Mouse (Mus musculus) olfactory bulb, adult 2 months (tissue): ENCODE results near the gene Tcf3. TPM values are rescaled to one million over a fixed set of nuclear protein-coding genes. Genes with fewer than 3 reads are reported as not detected.

Experiments used
- H3K27ac ChIP-seq: fragments of 200-500 bp; 2 replicates; pipeline ENCODE4 v1.5.1; 2012; ENCODE audit warnings: low read depth, low read length; ENCODE audit not compliant: insufficient read depth
- H3K4me1 ChIP-seq: fragments of 200-500 bp; 2 replicates; pipeline ENCODE4 v1.6.1; 2012; ENCODE audit warnings: low read length; ENCODE audit not compliant: control insufficient read depth, insufficient read depth
- H3K4me3 ChIP-seq: fragments of 200-500 bp; 2 replicates; pipeline ENCODE4 v1.5.1; 2012; ENCODE audit warnings: mild to moderate bottlenecking, low read depth, low read length, moderate library complexity; ENCODE audit not compliant: insufficient read depth
- CTCF ChIP-seq: fragments of 200-500 bp; IDR thresholded peaks from 2 replicates; pipeline ENCODE4 v1.5.1; 2012; ENCODE audit warnings: low read depth, mild to moderate bottlenecking, low read length, moderate library complexity; ENCODE audit not compliant: insufficient read depth
- POLR2A ChIP-seq: fragments of 200-500 bp; IDR thresholded peaks from 2 replicates; pipeline ENCODE4 v1.6.1; 2012; ENCODE audit warnings: mild to moderate bottlenecking, low read depth, low read length, moderate library complexity; ENCODE audit not compliant: insufficient read depth
- WGBS: fragments of 180-500 bp; shearing (Covaris S2); methylation state at CpG from one replicate; pipeline ENCODE4 v1.1.7; 2018; 5-methylcytosine and 5-hydroxymethylcytosine counted together
- polyA plus RNA-seq: library from polyadenylated mRNA; stranded (reverse); fragments of >200 nt; gene quantifications from 2 replicates; pipeline ENCODE4 v1.2.4, GENCODE M21; 2012; ENCODE audit warnings: low replicate concordance; ENCODE audit not compliant: missing spikeins, insufficient read depth, insufficient read length

Gene Tcf3
- polyA plus RNA-seq, 1 experiment, result not detected

- H3K4me1 ChIP-seq, result peaks cover 6% of the 10 kb centered on the region; the same call in 1 of the 2 replicates
- TF ChIP-seq CTCF (no peak), POLR2A (no peak)
- no peak overlapping the region for H3K27ac ChIP-seq
- H3K4me3 ChIP-seq, result no peak overlapping the region
- WGBS, result 85% methylated on average over 1 of the region's 1 CpGs
Observed at GRCm38 (mm10) chr10:80417841-80418240, 15.6 kb downstream of the Tcf3 start.

- WGBS, result 93% methylated on average over 10 of the region's 10 CpGs
- Histone ChIP-seq H3K4me1 (peaks cover 10% of the 10 kb centered on the region; the same call in 1 of the 2 replicates), H3K4me3 (no peak overlapping the region), H3K27ac (no peak overlapping the region)
- no peak for TF ChIP-seq POLR2A
- no peak for TF ChIP-seq CTCF
Observed at GRCm38 (mm10) chr10:80417371-80417770, 16.1 kb downstream of the Tcf3 start.

- WGBS, result 77% methylated on average over 7 of the region's 7 CpGs
- H3K4me3 ChIP-seq, result no peak overlapping the region
- H3K4me1 ChIP-seq, result peaks cover 10% of the 10 kb centered on the region; the same call in 1 of the 2 replicates
- TF ChIP-seq POLR2A (no peak), CTCF (no peak)
- H3K27ac ChIP-seq, result no peak overlapping the region
Observed at GRCm38 (mm10) chr10:80415566-80415965, 17.9 kb downstream of the Tcf3 start.

- Histone ChIP-seq H3K4me1 (peaks cover 7% of the 10 kb centered on the region; the same call in 1 of the 2 replicates), H3K27ac (peak overlapping the region; percentile 22; the same call in 1 of the 2 replicates), H3K4me3 (no peak overlapping the region)
- no peak for TF ChIP-seq POLR2A
- TF ChIP-seq CTCF, result no peak
- WGBS, result 51% methylated on average over 44 of the region's 44 CpGs
Observed at GRCm38 (mm10) chr10:80412656-80413541, 20.5 kb downstream of the Tcf3 start.

GRCm38 (mm10) chr10:80407924-80408323, 25.5 kb downstream of the Tcf3 start:
- TF ChIP-seq CTCF (no peak), POLR2A (no peak)
- WGBS, result 52% methylated on average over 4 of the region's 4 CpGs
- H3K4me3 ChIP-seq, result no peak overlapping the region
- no peak overlapping the region for H3K27ac ChIP-seq
- H3K4me1 ChIP-seq, result peaks cover 30% of the 10 kb centered on the region

- Histone ChIP-seq H3K27ac (peak within 1 kb of the TSS; percentile 79), H3K4me1 (peaks cover 25% of the 10 kb centered on the region), H3K4me3 (peak within 1 kb of the TSS; percentile 76)
- WGBS, result 1% methylated on average over 27 of the region's 27 CpGs
- TF ChIP-seq POLR2A, result peak; percentile 75
- no peak for TF ChIP-seq CTCF
Observed at GRCm38 (mm10) chr10:80406684-80407501, 26.6 kb downstream of the Tcf3 start, which contains the start of gene Uqcr11. TSS of gene Uqcr11 (minus strand) at chr10:80406830.

- no peak for TF ChIP-seq POLR2A
- no peak for TF ChIP-seq CTCF
- Histone ChIP-seq H3K27ac (no peak overlapping the region), H3K4me1 (peaks cover 25% of the 10 kb centered on the region), H3K4me3 (peak overlapping the region; percentile 76)
- WGBS, result 43% methylated on average over 10 of the region's 10 CpGs
Observed at GRCm38 (mm10) chr10:80405481-80406173, 27.8 kb downstream of the Tcf3 start.

GRCm38 (mm10) chr10:80403044-80403692, 30.3 kb downstream of the Tcf3 start:
- 86% methylated on average over 4 of the region's 4 CpGs for WGBS
- no peak overlapping the region for H3K4me3 ChIP-seq
- H3K4me1 ChIP-seq, result peaks cover 32% of the 10 kb centered on the region
- TF ChIP-seq POLR2A (no peak), CTCF (0 out of 2 replicates have a peak, but pooled peaks have one; percentile 13)
- no peak overlapping the region for H3K27ac ChIP-seq
